Mouse (Mus musculus) liver, embryonic 13.5 days (tissue): ENCODE data around the gene Fam187b. TPM values are rescaled to one million over a fixed set of nuclear protein-coding genes. Genes with fewer than 3 reads are reported as not detected.

Experiments
- ATAC-seq: fragments of 200-750 bp; cut with Nextera tagmentation; 2 replicates; pipeline ENCODE4 v1.8.0; 2017; ENCODE audit warnings: low read depth, mild to moderate bottlenecking, moderate number of reproducible peaks, moderate library complexity
- DNase-seq: peaks from one replicate; pipeline ENCODE4 v3.0.0; 2022
- H3K27ac ChIP-seq: fragments of 300-500 bp; sonication (generic); 2 replicates; pipeline ENCODE4 v1.5.1; 2015; ENCODE audit warnings: moderate library complexity, mild to moderate bottlenecking, inconsistent platforms
- H3K27me3 ChIP-seq: fragments of 300-500 bp; sonication (generic); 2 replicates; pipeline ENCODE4 v1.6.1; 2015; ENCODE audit warnings: mild to moderate bottlenecking, inconsistent platforms
- H3K36me3 ChIP-seq: fragments of 300-500 bp; sonication (generic); 2 replicates; pipeline ENCODE4 v1.6.1; 2015; ENCODE audit warnings: mild to moderate bottlenecking, inconsistent platforms
- H3K4me1 ChIP-seq: fragments of 300-500 bp; sonication (generic); replicated peaks from 2 replicates; pipeline ENCODE4 v1.6.1; 2015; ENCODE audit warnings: inconsistent platforms
- H3K4me2 ChIP-seq: fragments of 300-500 bp; sonication (generic); 2 replicates; pipeline ENCODE4 v1.6.1; 2015; ENCODE audit warnings: inconsistent platforms, mild to moderate bottlenecking, moderate library complexity
- H3K4me3 ChIP-seq: fragments of 300-500 bp; sonication (generic); replicated peaks from 2 replicates; pipeline ENCODE4 v1.5.1; 2015; ENCODE audit warnings: mild to moderate bottlenecking, inconsistent platforms
- H3K9ac ChIP-seq: fragments of 300-500 bp; sonication (generic); 2 replicates; pipeline ENCODE4 v1.6.1; 2015; ENCODE audit warnings: mild to moderate bottlenecking, inconsistent platforms
- H3K9me3 ChIP-seq: fragments of 300-500 bp; sonication (generic); replicated peaks from 2 replicates; pipeline ENCODE4 v1.6.1; 2016; ENCODE audit warnings: inconsistent platforms
- WGBS: fragments of 180-500 bp; shearing (Covaris S2); methylation state at CpG from one replicate; pipeline ENCODE4 v1.1.7; 2015; ENCODE audit not compliant: insufficient replicate concordance; 5-methylcytosine and 5-hydroxymethylcytosine counted together
- polyA plus RNA-seq: library from polyadenylated mRNA; unstranded; fragments of >200 nt; fragmentation: Nextera tagmentation; extraction: Ambion mirVana; gene quantifications from 2 replicates; pipeline ENCODE4 v1.2.1, GENCODE M21; 2015

Gene Fam187b
- polyA plus RNA-seq, 1 experiment from 2014 or later, result 2.1 TPM

GRCm38 (mm10) chr7:30988519-30989162 lies 15.1 kb downstream of the Fam187b start:
- no peaks in the 10 kb centered on the region for H3K36me3 ChIP-seq
- H3K9ac ChIP-seq, result no peak overlapping the region
- H3K27me3 ChIP-seq, result no peaks in the 10 kb centered on the region
- H3K27ac ChIP-seq, result no peak overlapping the region
- no peaks in the 10 kb centered on the region for H3K4me1 ChIP-seq
- ATAC-seq (no peak), DNase-seq (no peak)
- 64% methylated on average over 4 of the region's 4 CpGs for WGBS
- no peak overlapping the region for H3K4me2 ChIP-seq
- H3K9me3 ChIP-seq, result no peaks in the 10 kb centered on the region
- H3K4me3 ChIP-seq, result no peak overlapping the region

- Histone ChIP-seq H3K36me3 (no peaks in the 10 kb centered on the region), H3K9me3 (no peaks in the 10 kb centered on the region), H3K4me3 (no peak overlapping the region), H3K9ac (no peak overlapping the region), H3K4me2 (no peak overlapping the region), H3K4me1 (no peaks in the 10 kb centered on the region), H3K27me3 (no peaks in the 10 kb centered on the region), H3K27ac (no peak overlapping the region)
- DNase-seq, result no peak
- ATAC-seq, result no peak
- WGBS, result 45% methylated on average over 5 of the region's 5 CpGs
These were observed 18.6 kb downstream of the Fam187b start for GRCm38 (mm10) chr7:30992148-30992547.

GRCm38 (mm10) chr7:30993986-30994385 lies 20.4 kb downstream of the Fam187b start:
- WGBS, result 73% methylated on average over 5 of the region's 5 CpGs

GRCm38 (mm10) chr7:30996491-30996890 lies 22.9 kb downstream of the Fam187b start:
- no peak overlapping the region for H3K9ac ChIP-seq
- H3K36me3 ChIP-seq, result no peaks in the 10 kb centered on the region
- no peaks in the 10 kb centered on the region for H3K27me3 ChIP-seq
- peaks cover 10% of the 10 kb centered on the region for H3K4me1 ChIP-seq
- no peaks in the 10 kb centered on the region for H3K9me3 ChIP-seq
- ATAC-seq (no peak), DNase-seq (no peak)
- H3K4me2 ChIP-seq, result no peak overlapping the region
- 89% methylated on average over 2 of the region's 2 CpGs for WGBS
- H3K27ac ChIP-seq, result no peak overlapping the region
- H3K4me3 ChIP-seq, result no peak overlapping the region

More at GRCm38 (mm10) chr7:30993986-30994385, 20.4 kb downstream of the Fam187b start:
- Histone ChIP-seq H3K4me3 (no peak overlapping the region), H3K27ac (no peak overlapping the region), H3K4me1 (no peaks in the 10 kb centered on the region), H3K27me3 (no peaks in the 10 kb centered on the region), H3K4me2 (no peak overlapping the region), H3K36me3 (no peaks in the 10 kb centered on the region), H3K9ac (no peak overlapping the region), H3K9me3 (no peaks in the 10 kb centered on the region)
- DNase-seq, result no peak
- ATAC-seq, result no peak

GRCm38 (mm10) chr7:31000505-31001020 lies 27.0 kb downstream of the Fam187b start:
- peak; percentile 2 for DNase-seq
- no peak overlapping the region for H3K4me2 ChIP-seq

GRCm38 (mm10) chr7:31002650-31003049 lies 29.1 kb downstream of the Fam187b start:
- H3K4me3 ChIP-seq, result no peak overlapping the region
- ATAC-seq (peak; percentile 53), DNase-seq (peak; percentile 3)
- H3K4me2 ChIP-seq, result no peak overlapping the region
- H3K27ac ChIP-seq, result no peak overlapping the region
- no peaks in the 10 kb centered on the region for H3K36me3 ChIP-seq
- peaks cover 12% of the 10 kb centered on the region for H3K4me1 ChIP-seq
- no peaks in the 10 kb centered on the region for H3K9me3 ChIP-seq
- H3K27me3 ChIP-seq, result no peaks in the 10 kb centered on the region
- WGBS, result 17% methylated on average over 8 of the region's 8 CpGs
- H3K9ac ChIP-seq, result no peak overlapping the region

More at GRCm38 (mm10) chr7:31000505-31001020, 27.0 kb downstream of the Fam187b start:
- H3K4me1 ChIP-seq, result peaks cover 12% of the 10 kb centered on the region
- no peaks in the 10 kb centered on the region for H3K36me3 ChIP-seq
- no peaks in the 10 kb centered on the region for H3K27me3 ChIP-seq
- no peaks in the 10 kb centered on the region for H3K9me3 ChIP-seq
- WGBS, result 16% methylated on average over 7 of the region's 7 CpGs
- H3K9ac ChIP-seq, result no peak overlapping the region
- ATAC-seq, result no peak; the same call in 1 of the 2 replicates
- no peak overlapping the region for H3K4me3 ChIP-seq
- H3K27ac ChIP-seq, result no peak overlapping the region

- Histone ChIP-seq H3K4me3 (no peak overlapping the region), H3K27me3 (no peaks in the 10 kb centered on the region), H3K36me3 (no peaks in the 10 kb centered on the region), H3K27ac (no peak overlapping the region), H3K4me2 (no peak overlapping the region), H3K9ac (no peak overlapping the region), H3K9me3 (no peaks in the 10 kb centered on the region), H3K4me1 (0 out of 2 replicates have a peak, but pooled peaks cover 4% of the 10 kb centered on the region)
- DNase-seq (no peak), ATAC-seq (0 out of 2 replicates have a peak, but pooled peaks have one; percentile 34)
- WGBS, result 21% methylated on average over 1 of the region's 1 CpGs
These were observed 34.2 kb downstream of the Fam187b start for GRCm38 (mm10) chr7:31007775-31008174.

GRCm38 (mm10) chr7:31008175-31008574 lies 34.6 kb downstream of the Fam187b start:
- Histone ChIP-seq H3K27me3 (no peaks in the 10 kb centered on the region), H3K27ac (no peak overlapping the region; the same call in 1 of the 2 replicates), H3K4me3 (no peak overlapping the region), H3K36me3 (no peaks in the 10 kb centered on the region), H3K4me2 (no peak overlapping the region), H3K9me3 (no peaks in the 10 kb centered on the region), H3K4me1 (0 out of 2 replicates have a peak, but pooled peaks cover 4% of the 10 kb centered on the region), H3K9ac (no peak overlapping the region)
- WGBS, result 4% methylated on average over 1 of the region's 1 CpGs
- DNase-seq, result no peak
- no peak for ATAC-seq

DNA sequence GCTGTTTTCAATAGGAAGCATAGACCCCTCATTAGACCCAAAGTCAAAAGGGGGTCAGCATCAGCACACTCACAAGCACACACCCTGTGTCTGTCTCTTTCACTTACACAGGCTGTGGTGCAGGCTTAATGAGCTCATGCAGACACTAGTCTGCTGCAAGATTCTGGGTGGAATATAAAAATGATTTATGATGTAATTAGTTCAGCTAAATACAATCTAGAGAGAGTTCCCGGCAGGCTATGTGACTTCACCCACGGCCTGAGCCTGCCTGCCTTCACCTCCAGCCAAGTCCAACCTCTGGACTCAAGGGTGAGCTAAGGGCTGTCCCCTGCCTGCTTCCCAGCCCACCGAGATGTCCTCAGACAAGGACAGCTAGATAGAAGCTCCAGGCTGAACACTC lies 35.3 kb downstream of the Fam187b start:
- Histone ChIP-seq H3K27me3 (no peaks in the 10 kb centered on the region), H3K9ac (no peak overlapping the region), H3K36me3 (no peaks in the 10 kb centered on the region), H3K27ac (no peak overlapping the region), H3K4me2 (no peak overlapping the region), H3K4me1 (0 out of 2 replicates have a peak, but pooled peaks cover 4% of the 10 kb centered on the region), H3K4me3 (no peak overlapping the region), H3K9me3 (no peaks in the 10 kb centered on the region)
- DNase-seq, result no peak
- 50% methylated on average over 3 of the region's 3 CpGs for WGBS
- ATAC-seq, result no peak

GRCm38 (mm10) chr7:31012971-31013370 lies 39.4 kb downstream of the Fam187b start:
- no peak for DNase-seq
- H3K36me3 ChIP-seq, result no peaks in the 10 kb centered on the region
- peaks cover 4% of the 10 kb centered on the region; the same call in 1 of the 2 replicates for H3K4me1 ChIP-seq
- H3K4me3 ChIP-seq, result no peak overlapping the region
- no peak overlapping the region for H3K9ac ChIP-seq
- 69% methylated on average over 5 of the region's 5 CpGs for WGBS
- no peak overlapping the region for H3K27ac ChIP-seq
- no peak for ATAC-seq
- H3K27me3 ChIP-seq, result no peaks in the 10 kb centered on the region
- no peaks in the 10 kb centered on the region for H3K9me3 ChIP-seq
- no peak overlapping the region for H3K4me2 ChIP-seq

DNA sequence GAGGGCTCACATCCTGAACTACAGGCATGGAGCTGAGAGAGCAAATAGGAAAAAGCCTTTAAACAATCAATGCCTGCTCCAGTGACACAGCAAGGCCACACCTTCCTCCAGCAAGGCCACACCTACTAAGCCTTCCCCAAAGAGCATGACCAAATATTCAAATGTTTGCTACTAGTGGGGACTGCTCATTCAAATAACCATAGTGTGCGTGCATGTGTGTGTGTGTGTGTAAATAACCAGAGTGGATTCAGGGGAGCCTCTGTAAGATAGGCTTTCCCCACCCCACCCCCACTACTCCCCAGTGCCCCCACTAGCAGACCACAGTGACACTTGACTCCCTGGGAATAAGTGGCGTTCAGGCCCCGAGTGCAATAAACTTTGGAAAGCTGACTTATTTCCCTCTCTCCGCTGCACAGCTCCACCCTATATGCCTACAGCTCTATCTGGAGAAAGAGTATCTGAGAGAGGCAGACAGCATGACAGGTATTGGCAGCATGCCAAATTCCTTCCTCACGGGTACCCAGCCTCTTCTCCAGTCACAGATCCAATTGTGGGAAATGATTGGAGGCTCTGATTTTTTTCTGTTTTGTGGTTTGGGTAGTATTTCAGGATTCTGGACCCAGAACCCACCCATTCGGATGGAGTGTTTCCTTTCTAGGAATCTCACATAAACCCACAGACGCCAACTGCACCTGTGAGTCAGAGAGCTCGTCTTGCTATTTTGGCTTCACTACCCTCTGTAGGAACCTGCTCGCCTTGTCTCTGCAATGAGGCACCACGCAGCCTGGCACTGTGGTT lies 43.7 kb downstream of the Fam187b start:
- Histone ChIP-seq H3K4me1 (no peaks in the 10 kb centered on the region; the same call in 1 of the 2 replicates), H3K9me3 (no peaks in the 10 kb centered on the region), H3K9ac (no peak overlapping the region), H3K27ac (no peak overlapping the region), H3K4me3 (no peak overlapping the region), H3K27me3 (no peaks in the 10 kb centered on the region), H3K4me2 (no peak overlapping the region), H3K36me3 (no peaks in the 10 kb centered on the region)
- DNase-seq, result no peak
- ATAC-seq, result no peak
- 51% methylated on average over 10 of the region's 10 CpGs for WGBS
